Mouse (Mus musculus): Measurements from ENCODE around the gene Nr1i3. TPM values are rescaled to one million over a fixed set of nuclear protein-coding genes. Genes with fewer than 3 reads are reported as not detected.

Gene Nr1i3
- total and polyA plus RNA-seq, 2 experiments from 2014 or later, result 0.11 to 0.19 TPM

GRCm38 (mm10) chr1:171187851-171188700, 25.7 kb upstream of the Nr1i3 start:
- DNase-seq (ENCODE audit: low spot score) (no peak), ATAC-seq (ENCODE audit: low FRiP score) (peak; percentile 29)
- H3K4me2 ChIP-seq (ENCODE audit: low read depth, low read length, poor library complexity, severe bottlenecking), result peak overlapping the region; percentile 13; the same call in 1 of the 2 replicates
- no peak overlapping the region for H3K9ac ChIP-seq (replicated peaks; ENCODE audit: low read length, poor library complexity, severe bottlenecking)
- TF ChIP-seq CTCF (IDR thresholded peaks at IDR 0.05), result no peak
- H3K27me3 ChIP-seq (ENCODE audit: insufficient read depth, low read length), result no peaks in the 10 kb centered on the region
- no peak overlapping the region for H3K4me3 ChIP-seq (ENCODE audit: low read depth, low read length)
- H3K4me1 ChIP-seq (ENCODE audit: insufficient read depth, low read length), result peaks cover 1% of the 10 kb centered on the region; the same call in 1 of the 2 replicates
- H3K9me3 ChIP-seq (ENCODE audit: low read length), result no peaks in the 10 kb centered on the region
- H3K36me3 ChIP-seq (ENCODE audit: insufficient read depth, low read length), result no peaks in the 10 kb centered on the region
- 16% methylated on average over 13 of the region's 13 CpGs for WGBS
- H3K27ac ChIP-seq (ENCODE audit: low read depth, low read length), result no peak overlapping the region

GRCm38 (mm10) chr1:171189046-171189445, 24.7 kb upstream of the Nr1i3 start:
- no peak overlapping the region for H3K4me2 ChIP-seq (ENCODE audit: low read depth, low read length, poor library complexity, severe bottlenecking)
- no peak overlapping the region for H3K4me3 ChIP-seq (ENCODE audit: low read depth, low read length)
- no peak overlapping the region for H3K9ac ChIP-seq (replicated peaks; ENCODE audit: low read length, poor library complexity, severe bottlenecking)
- H3K27me3 ChIP-seq (ENCODE audit: insufficient read depth, low read length), result no peaks in the 10 kb centered on the region
- no peak overlapping the region for H3K27ac ChIP-seq (ENCODE audit: low read depth, low read length)
- H3K4me1 ChIP-seq (ENCODE audit: insufficient read depth, low read length), result peaks cover 8% of the 10 kb centered on the region; the same call in 1 of the 2 replicates
- no peak for ATAC-seq (ENCODE audit: low FRiP score)
- no peak for DNase-seq (ENCODE audit: low spot score)
- no peak for TF ChIP-seq CTCF (IDR thresholded peaks at IDR 0.05)
- 24% methylated on average over 8 of the region's 8 CpGs for WGBS
- no peaks in the 10 kb centered on the region for H3K36me3 ChIP-seq (ENCODE audit: insufficient read depth, low read length)
- H3K9me3 ChIP-seq (ENCODE audit: low read length), result no peaks in the 10 kb centered on the region

GRCm38 (mm10) chr1:171189476-171190114, 24.2 kb upstream of the Nr1i3 start:
- Histone ChIP-seq H3K27ac (ENCODE audit: low read depth, low read length) (no peak overlapping the region), H3K27me3 (ENCODE audit: insufficient read depth, low read length) (no peaks in the 10 kb centered on the region), H3K9me3 (ENCODE audit: low read length) (no peaks in the 10 kb centered on the region), H3K4me3 (ENCODE audit: low read depth, low read length) (no peak overlapping the region), H3K4me2 (ENCODE audit: low read depth, low read length, poor library complexity, severe bottlenecking) (no peak overlapping the region), H3K36me3 (ENCODE audit: insufficient read depth, low read length) (no peaks in the 10 kb centered on the region), H3K9ac (replicated peaks; ENCODE audit: low read length, poor library complexity, severe bottlenecking) (no peak overlapping the region), H3K4me1 (ENCODE audit: insufficient read depth, low read length) (peaks cover 8% of the 10 kb centered on the region; the same call in 1 of the 2 replicates)
- no peak for TF ChIP-seq CTCF (IDR thresholded peaks at IDR 0.05)
- WGBS, result 32% methylated on average over 14 of the region's 14 CpGs
- DNase-seq (ENCODE audit: low spot score), result no peak
- no peak for ATAC-seq (ENCODE audit: low FRiP score)

- Histone ChIP-seq H3K9me3 (ENCODE audit: low read length) (no peaks in the 10 kb centered on the region), H3K4me3 (ENCODE audit: low read depth, low read length) (no peak overlapping the region), H3K4me2 (ENCODE audit: low read depth, low read length, poor library complexity, severe bottlenecking) (no peak overlapping the region), H3K27me3 (ENCODE audit: insufficient read depth, low read length) (no peaks in the 10 kb centered on the region), H3K36me3 (ENCODE audit: insufficient read depth, low read length) (no peaks in the 10 kb centered on the region), H3K4me1 (ENCODE audit: insufficient read depth, low read length) (peaks cover 8% of the 10 kb centered on the region; the same call in 1 of the 2 replicates), H3K9ac (replicated peaks; ENCODE audit: low read length, poor library complexity, severe bottlenecking) (no peak overlapping the region), H3K27ac (ENCODE audit: low read depth, low read length) (no peak overlapping the region)
- WGBS, result 95% methylated on average over 9 of the region's 9 CpGs
- no peak for TF ChIP-seq CTCF (IDR thresholded peaks at IDR 0.05)
- ATAC-seq (ENCODE audit: low FRiP score) (no peak), DNase-seq (ENCODE audit: low spot score) (no peak)
These were observed 22.9 kb upstream of the Nr1i3 start for GRCm38 (mm10) chr1:171190832-171191231.

- peaks cover 8% of the 10 kb centered on the region; the same call in 1 of the 2 replicates for H3K4me1 ChIP-seq (ENCODE audit: insufficient read depth, low read length)
- no peak overlapping the region for H3K27ac ChIP-seq (ENCODE audit: low read depth, low read length)
- no peaks in the 10 kb centered on the region for H3K27me3 ChIP-seq (ENCODE audit: insufficient read depth, low read length)
- H3K9ac ChIP-seq (replicated peaks; ENCODE audit: low read length, poor library complexity, severe bottlenecking), result no peak overlapping the region
- H3K4me2 ChIP-seq (ENCODE audit: low read depth, low read length, poor library complexity, severe bottlenecking), result 0 out of 2 replicates have a peak overlapping the region, but pooled peaks have one; percentile 57
- 50% methylated on average over 10 of the region's 10 CpGs for WGBS
- no peak for ATAC-seq (ENCODE audit: low FRiP score)
- TF ChIP-seq CTCF (IDR thresholded peaks at IDR 0.05), result no peak
- H3K4me3 ChIP-seq (ENCODE audit: low read depth, low read length), result no peak overlapping the region
- H3K9me3 ChIP-seq (ENCODE audit: low read length), result no peaks in the 10 kb centered on the region
- no peaks in the 10 kb centered on the region for H3K36me3 ChIP-seq (ENCODE audit: insufficient read depth, low read length)
- DNase-seq (ENCODE audit: low spot score), result no peak
These were observed 21.5 kb upstream of the Nr1i3 start for GRCm38 (mm10) chr1:171192283-171192682.

Data from midbrain, postnatal 0 days (tissue).